Mouse (Mus musculus) limb, embryonic 13.5 days (tissue): Measurements from ENCODE around the gene Katna1. TPM values are rescaled to one million over a fixed set of nuclear protein-coding genes. Genes with fewer than 3 reads are reported as not detected.
"Not testable (repeated sequence)": the region's sequence is repeated elsewhere in the genome, so short reads cannot be mapped to it uniquely, and the experiment has no call there.

Experiments
- ATAC-seq: fragments of 200-750 bp; cut with Nextera tagmentation; 2 replicates; pipeline ENCODE4 v1.8.0; 2017; ENCODE audit warnings: low read depth, moderate number of reproducible peaks, moderate TSS enrichment; ENCODE audit not compliant: low FRiP score
- H3K27ac ChIP-seq: fragments of 300-500 bp; sonication (generic); 2 replicates; pipeline ENCODE4 v1.5.1; 2015; ENCODE audit warnings: inconsistent platforms, mild to moderate bottlenecking, moderate library complexity
- H3K27me3 ChIP-seq: fragments of 300-500 bp; sonication (generic); 2 replicates; pipeline ENCODE4 v1.6.1; 2015; ENCODE audit warnings: mild to moderate bottlenecking, inconsistent platforms
- H3K36me3 ChIP-seq: fragments of 300-500 bp; sonication (generic); 2 replicates; pipeline ENCODE4 v1.6.1; 2015; ENCODE audit warnings: inconsistent platforms, mild to moderate bottlenecking, moderate library complexity
- H3K4me1 ChIP-seq: fragments of 300-500 bp; sonication (generic); 2 replicates; pipeline ENCODE4 v1.6.1; 2015; ENCODE audit warnings: inconsistent platforms
- H3K4me2 ChIP-seq: fragments of 300-500 bp; sonication (generic); replicated peaks from 2 replicates; pipeline ENCODE4 v1.6.1; 2015; ENCODE audit warnings: inconsistent platforms, mild to moderate bottlenecking, moderate library complexity
- H3K4me3 ChIP-seq: fragments of 300-500 bp; sonication (generic); 2 replicates; pipeline ENCODE4 v1.5.1; 2015; ENCODE audit warnings: moderate library complexity, mild to moderate bottlenecking, inconsistent platforms
- H3K9ac ChIP-seq: fragments of 300-500 bp; sonication (generic); 2 replicates; pipeline ENCODE4 v1.6.1; 2015; ENCODE audit warnings: mild to moderate bottlenecking, inconsistent platforms
- H3K9me3 ChIP-seq: fragments of 300-500 bp; sonication (generic); 2 replicates; pipeline ENCODE4 v1.6.1; 2016; ENCODE audit warnings: inconsistent platforms
- WGBS: fragments of 180-500 bp; shearing (Covaris S2); methylation state at CpG from one replicate; pipeline ENCODE4 v1.1.7; 2015; 5-methylcytosine and 5-hydroxymethylcytosine counted together
- polyA plus RNA-seq: library from polyadenylated mRNA; unstranded; fragments of >200 nt; fragmentation: Nextera tagmentation; extraction: Ambion mirVana; gene quantifications from 2 replicates; pipeline ENCODE4 v1.2.1, GENCODE M21; 2015

The Katna1 gene
- polyA plus RNA-seq, 1 experiment from 2014 or later: 59.9 TPM

GRCm38 (mm10) chr10:7727011-7727410, 1.2 kb downstream of the Katna1 start:
- Histone ChIP-seq H3K4me3 (peak overlapping the region; percentile 81), H3K27ac (no peak overlapping the region), H3K27me3 (no peaks in the 10 kb centered on the region), H3K36me3 (no peaks in the 10 kb centered on the region), H3K4me1 (peaks cover 7% of the 10 kb centered on the region), H3K4me2 (peak overlapping the region; percentile 84), H3K9ac (peak overlapping the region; percentile 86), H3K9me3 (no peaks in the 10 kb centered on the region)
- ATAC-seq: no peak
- WGBS: 14% methylated on average over 3 of the region's 3 CpGs

- Histone ChIP-seq H3K27ac (no peak overlapping the region), H3K4me1 (peaks cover 7% of the 10 kb centered on the region), H3K27me3 (no peaks in the 10 kb centered on the region), H3K9me3 (no peaks in the 10 kb centered on the region), H3K9ac (no peak overlapping the region), H3K4me2 (no peak overlapping the region), H3K36me3 (no peaks in the 10 kb centered on the region), H3K4me3 (no peak overlapping the region)
- no peak for ATAC-seq
These were observed 5.8 kb downstream of the Katna1 start for GRCm38 (mm10) chr10:7731582-7731981.

- Histone ChIP-seq H3K9ac (no peak overlapping the region), H3K4me1 (no peaks in the 10 kb centered on the region), H3K27me3 (no peaks in the 10 kb centered on the region), H3K27ac (no peak overlapping the region), H3K4me3 (no peak overlapping the region), H3K4me2 (no peak overlapping the region), H3K36me3 (peaks cover 21% of the 10 kb centered on the region), H3K9me3 (no peaks in the 10 kb centered on the region)
- ATAC-seq: no peak
These were observed 11.3 kb downstream of the Katna1 start for GRCm38 (mm10) chr10:7737122-7737521.

- no peak for ATAC-seq
- Histone ChIP-seq H3K9ac (no peak overlapping the region), H3K4me3 (no peak overlapping the region), H3K27ac (no peak overlapping the region), H3K4me2 (no peak overlapping the region), H3K27me3 (no peaks in the 10 kb centered on the region), H3K36me3 (peaks cover 26% of the 10 kb centered on the region), H3K9me3 (no peaks in the 10 kb centered on the region), H3K4me1 (no peaks in the 10 kb centered on the region)
- WGBS: 64% methylated on average over 3 of the region's 3 CpGs
These were observed 12.1 kb downstream of the Katna1 start for GRCm38 (mm10) chr10:7737914-7738313.

GRCm38 (mm10) chr10:7745528-7745927, 19.7 kb downstream of the Katna1 start:
- H3K27me3 ChIP-seq, ATAC-seq, H3K9me3 ChIP-seq, H3K9ac ChIP-seq, H3K4me3 ChIP-seq, H3K4me2 ChIP-seq, H3K4me1 ChIP-seq, H3K27ac ChIP-seq: not testable (repeated sequence)
- H3K36me3 ChIP-seq: peaks cover 69% of the 10 kb centered on the region
- 98% methylated on average over 6 of the region's 6 CpGs for WGBS

GRCm38 (mm10) chr10:7748752-7749151, 23.0 kb downstream of the Katna1 start:
- Histone ChIP-seq H3K36me3 (peaks cover 66% of the 10 kb centered on the region), H3K4me2 (no peak overlapping the region), H3K4me3 (no peak overlapping the region), H3K27ac (no peak overlapping the region), H3K27me3 (no peaks in the 10 kb centered on the region), H3K4me1 (no peaks in the 10 kb centered on the region), H3K9me3 (no peaks in the 10 kb centered on the region), H3K9ac (no peak overlapping the region)
- ATAC-seq: no peak
- 95% methylated on average over 6 of the region's 6 CpGs for WGBS

GRCm38 (mm10) chr10:7757544-7757943, 31.7 kb downstream of the Katna1 start:
- Histone ChIP-seq H3K27me3 (no peaks in the 10 kb centered on the region), H3K36me3 (peaks cover 82% of the 10 kb centered on the region), H3K4me1 (no peaks in the 10 kb centered on the region), H3K9me3 (no peaks in the 10 kb centered on the region), H3K27ac (no peak overlapping the region), H3K9ac (no peak overlapping the region), H3K4me3 (no peak overlapping the region), H3K4me2 (no peak overlapping the region)
- ATAC-seq: no peak
- 92% methylated on average over 2 of the region's 2 CpGs for WGBS

GRCm38 (mm10) chr10:7772346-7772745, 46.5 kb downstream of the Katna1 start:
- WGBS: 96% methylated on average over 4 of the region's 4 CpGs
- H3K27me3 ChIP-seq: no peaks in the 10 kb centered on the region
- no peaks in the 10 kb centered on the region for H3K4me1 ChIP-seq
- H3K4me2 ChIP-seq: no peak overlapping the region
- H3K27ac ChIP-seq: no peak overlapping the region
- H3K4me3 ChIP-seq: no peak overlapping the region
- H3K9me3 ChIP-seq: no peaks in the 10 kb centered on the region
- ATAC-seq: no peak
- no peak overlapping the region for H3K9ac ChIP-seq
- peaks cover 91% of the 10 kb centered on the region for H3K36me3 ChIP-seq

GRCm38 (mm10) chr10:7772769-7773168, 47.0 kb downstream of the Katna1 start:
- Histone ChIP-seq H3K4me3 (no peak overlapping the region), H3K36me3 (peaks cover 88% of the 10 kb centered on the region), H3K4me2 (no peak overlapping the region), H3K27ac (no peak overlapping the region), H3K9ac (no peak overlapping the region), H3K9me3 (no peaks in the 10 kb centered on the region), H3K27me3 (no peaks in the 10 kb centered on the region), H3K4me1 (no peaks in the 10 kb centered on the region)
- 95% methylated on average over 1 of the region's 1 CpGs for WGBS
- ATAC-seq: no peak

- no peaks in the 10 kb centered on the region for H3K9me3 ChIP-seq
- H3K27me3 ChIP-seq: no peaks in the 10 kb centered on the region
- no peak overlapping the region for H3K4me2 ChIP-seq
- H3K27ac ChIP-seq: no peak overlapping the region
- H3K4me1 ChIP-seq: peaks cover 8% of the 10 kb centered on the region
- peaks cover 71% of the 10 kb centered on the region for H3K36me3 ChIP-seq
- 93% methylated on average over 8 of the region's 8 CpGs for WGBS
- ATAC-seq: no peak
- H3K9ac ChIP-seq: no peak overlapping the region
- no peak overlapping the region for H3K4me3 ChIP-seq
These were observed 49.6 kb downstream of the Katna1 start for GRCm38 (mm10) chr10:7775421-7775820.

GRCm38 (mm10) chr10:7778361-7778760, 52.6 kb downstream of the Katna1 start:
- Histone ChIP-seq H3K9ac (no peak overlapping the region), H3K4me2 (no peak overlapping the region), H3K36me3 (peaks cover 42% of the 10 kb centered on the region), H3K27me3 (no peaks in the 10 kb centered on the region), H3K4me1 (peaks cover 8% of the 10 kb centered on the region), H3K4me3 (no peak overlapping the region), H3K27ac (no peak overlapping the region), H3K9me3 (no peaks in the 10 kb centered on the region)
- 96% methylated on average over 3 of the region's 3 CpGs for WGBS
- no peak for ATAC-seq

GRCm38 (mm10) chr10:7779751-7780237, 54.0 kb downstream of the Katna1 start:
- H3K9ac ChIP-seq: peak overlapping the region; percentile 85
- H3K4me2 ChIP-seq: peak overlapping the region; percentile 77
- WGBS: 23% methylated on average over 6 of the region's 7 CpGs
- no peak overlapping the region for H3K27ac ChIP-seq
- H3K36me3 ChIP-seq: peaks cover 31% of the 10 kb centered on the region
- H3K27me3 ChIP-seq: no peaks in the 10 kb centered on the region
- no peaks in the 10 kb centered on the region for H3K9me3 ChIP-seq
- peak overlapping the region; percentile 98 for H3K4me3 ChIP-seq
- ATAC-seq: no peak
- peaks cover 8% of the 10 kb centered on the region for H3K4me1 ChIP-seq
